Comparison of ENCODE assay signal across 12 mouse cellular contexts in genomic region chr8:121092141-121092540, GRCm38 (mm10). TPM values are rescaled to one million over a fixed set of nuclear protein-coding genes. Genes with fewer than 3 reads are reported as not detected.
DNase-seq lines count a peak whose midpoint lies in the region; ATAC-seq and TF ChIP-seq lines count a peak whose summit lies in the region.
"Had no signal": no experiment of that assay in that cellular context is flagged by ENCODE, and none has a peak within 500 bp of the region (broad histone marks: within the 10 kb centered on the region; RNA-seq: fewer than 3 reads in every experiment).

No protein-coding gene starts in this region.

- peak; percentile 5 for DNase-seq in hindbrain, embryonic 10.5 days (ENCODE audit: low spot score)
- no peak for DNase-seq in hindbrain, postnatal 0 days (ENCODE audit: low spot score)
- DNase-seq in neural tube, embryonic 10.5 days (ENCODE audit: extremely low spot score, low spot score) = no peak
- no peak for DNase-seq in thymus, postnatal 25 days
- no peak for DNase-seq in frontal cortex, postnatal 14 days (ENCODE audit: low spot score in 2 of 2)

- 36% methylated on average over 6 of the region's 6 CpGs for whole genome bisulfite sequencing in hindbrain, embryonic 10.5 days
- WGBS in hindbrain, postnatal 0 days = 30% methylated on average over 6 of the region's 6 CpGs
- 32% methylated on average over 6 of the region's 6 CpGs for WGBS in neural tube, embryonic 12.5 days
- 20% methylated on average over 6 of the region's 6 CpGs for WGBS in lung, embryonic 15.5 days

- peaks cover 83% of the 10 kb centered on the region for H3K27me3 ChIP-seq in hindbrain, embryonic 10.5 days (ENCODE audit: insufficient read depth, poor library complexity, severe bottlenecking)
- peaks cover 49% of the 10 kb centered on the region for H3K27me3 ChIP-seq in hindbrain, postnatal 0 days (ENCODE audit: insufficient read depth, low read length)
- peaks cover 64% of the 10 kb centered on the region for H3K27me3 ChIP-seq in neural tube, embryonic 12.5 days (replicated peaks)
- H3K27me3 ChIP-seq in lung, embryonic 15.5 days = peaks cover 62% of the 10 kb centered on the region
- H3K27me3 ChIP-seq: Patski had no signal

- peaks cover 8% of the 10 kb centered on the region for H3K36me3 ChIP-seq in hindbrain, embryonic 10.5 days
- H3K36me3 ChIP-seq in hindbrain, postnatal 0 days (ENCODE audit: insufficient read depth, low read length) = peaks cover under 1% of the 10 kb centered on the region; the same call in 1 of the 2 replicates
- peaks cover 4% of the 10 kb centered on the region; the same call in 1 of the 2 replicates for H3K36me3 ChIP-seq in neural tube, embryonic 12.5 days
- peaks cover 2% of the 10 kb centered on the region for H3K36me3 ChIP-seq in lung, embryonic 15.5 days

- H3K9ac ChIP-seq in hindbrain, postnatal 0 days (replicated peaks; ENCODE audit: low read length) = no peak overlapping the region
- H3K9ac ChIP-seq in neural tube, embryonic 12.5 days = no peak overlapping the region
- no peak overlapping the region for H3K9ac ChIP-seq in lung, embryonic 15.5 days
- H3K9ac ChIP-seq: neural tube, embryonic 13.5 days had no signal

- ATAC-seq in hindbrain, postnatal 0 days = no peak
- peak; percentile 13; the same call in 1 of the 2 replicates for ATAC-seq in neural tube, embryonic 12.5 days (ENCODE audit: low FRiP score, low read depth)
- ATAC-seq in lung, embryonic 15.5 days (ENCODE audit: borderline replicate concordance, extremely low read depth, low FRiP score, low TSS enrichment) = peak; percentile 46; the same call in 1 of the 2 replicates

- no peak for TF ChIP-seq CTCF in hindbrain, postnatal 0 days (IDR thresholded peaks at IDR 0.05; ENCODE audit: low read depth)

- H3K4me2 ChIP-seq in hindbrain, postnatal 0 days (ENCODE audit: low read depth, low read length) = no peak overlapping the region
- no peak overlapping the region for H3K4me2 ChIP-seq in neural tube, embryonic 12.5 days (replicated peaks)
- no peak overlapping the region for H3K4me2 ChIP-seq in lung, embryonic 15.5 days
- H3K4me2 ChIP-seq: neural tube, embryonic 13.5 days had no signal

- peaks cover 26% of the 10 kb centered on the region for H3K4me1 ChIP-seq in hindbrain, embryonic 10.5 days (replicated peaks)
- H3K4me1 ChIP-seq in hindbrain, postnatal 0 days (ENCODE audit: insufficient read depth, low read length) = no peaks in the 10 kb centered on the region
- no peaks in the 10 kb centered on the region for H3K4me1 ChIP-seq in neural tube, embryonic 12.5 days
- H3K4me1 ChIP-seq in lung, embryonic 15.5 days = peaks cover 40% of the 10 kb centered on the region
- H3K4me1 ChIP-seq: neural tube, embryonic 13.5 days had no signal

- no peak overlapping the region for H3K27ac ChIP-seq in hindbrain, embryonic 10.5 days
- no peak overlapping the region for H3K27ac ChIP-seq in hindbrain, postnatal 0 days
- no peak overlapping the region for H3K27ac ChIP-seq in neural tube, embryonic 12.5 days
- peak overlapping the region; percentile 69 for H3K27ac ChIP-seq in lung, embryonic 15.5 days
- H3K27ac ChIP-seq: neural tube, embryonic 13.5 days had no signal

- no peaks in the 10 kb centered on the region for H3K9me3 ChIP-seq in hindbrain, embryonic 10.5 days
- H3K9me3 ChIP-seq in hindbrain, postnatal 0 days (ENCODE audit: low read length) = no peaks in the 10 kb centered on the region
- no peaks in the 10 kb centered on the region for H3K9me3 ChIP-seq in neural tube, embryonic 12.5 days
- H3K9me3 ChIP-seq in lung, embryonic 15.5 days = no peaks in the 10 kb centered on the region
- H3K9me3 ChIP-seq: neural tube, embryonic 13.5 days had no signal

- H3K4me3 ChIP-seq in hindbrain, embryonic 10.5 days = no peak overlapping the region
- no peak overlapping the region for H3K4me3 ChIP-seq in hindbrain, postnatal 0 days (ENCODE audit: low read length)
- H3K4me3 ChIP-seq in neural tube, embryonic 12.5 days = no peak overlapping the region
- no peak overlapping the region for H3K4me3 ChIP-seq in lung, embryonic 15.5 days
- H3K4me3 ChIP-seq: erythroblast, embryonic 14.5 days; neural tube, embryonic 13.5 days had no signal

RNA-seq across cellular contexts. Expression of gene Foxf1, which starts 8.0 kb away (rescaled TPM):
- polyA plus RNA-seq in hindbrain, embryonic 10.5 days (2016; fragmentation: Nextera tagmentation; extraction: Ambion mirVana) = 3.9 and 4.9 TPM in 2 replicates
- 1.8 and 1.9 TPM in 2 replicates for total RNA-seq in hindbrain, postnatal 0 days (2014; rRNA removed)
- polyA plus RNA-seq in hindbrain, postnatal 0 days (2015; fragmentation: Nextera tagmentation; extraction: Ambion mirVana) = 1.2 and 1.4 TPM in 2 replicates
- polyA plus RNA-seq in neural tube, embryonic 12.5 days (2016; fragmentation: Nextera tagmentation; extraction: Ambion mirVana) = 4.2 and 5.5 TPM in 2 replicates
- polyA plus RNA-seq in lung, embryonic 15.5 days (2015; fragmentation: Nextera tagmentation; extraction: Ambion mirVana) = 151 and 157 TPM in 2 replicates
- total RNA-seq: gastrocnemius, postnatal 25 days; hematopoietic stem cell, adult 5-6 weeks had no signal
- polyA plus RNA-seq: erythroblast, embryonic 14.5 days had no signal

RNA-seq across cellular contexts. Expression of gene Mthfsd, which starts 16.1 kb away (rescaled TPM):
- 60.5 and 68.2 TPM in 2 replicates for polyA plus RNA-seq in hindbrain, embryonic 10.5 days (2016; fragmentation: Nextera tagmentation; extraction: Ambion mirVana)
- total RNA-seq in hindbrain, postnatal 0 days (2014; rRNA removed) = 39.9 and 45.6 TPM in 2 replicates
- polyA plus RNA-seq in hindbrain, postnatal 0 days (2015; fragmentation: Nextera tagmentation; extraction: Ambion mirVana) = 44.4 and 47.0 TPM in 2 replicates
- polyA plus RNA-seq in neural tube, embryonic 12.5 days (2016; fragmentation: Nextera tagmentation; extraction: Ambion mirVana) = 67.3 and 70.0 TPM in 2 replicates
- polyA plus RNA-seq in lung, embryonic 15.5 days (2015; fragmentation: Nextera tagmentation; extraction: Ambion mirVana) = 60.2 and 60.8 TPM in 2 replicates

RNA-seq across cellular contexts. Expression of gene Foxc2, which starts 23.8 kb away (rescaled TPM):
- polyA plus RNA-seq in hindbrain, embryonic 10.5 days (2016; fragmentation: Nextera tagmentation; extraction: Ambion mirVana) = 7.0 and 13.7 TPM in 2 replicates
- total RNA-seq in hindbrain, postnatal 0 days (2014; rRNA removed) = 3.7 and 10.6 TPM in 2 replicates
- 2.8 and 3.6 TPM in 2 replicates for polyA plus RNA-seq in hindbrain, postnatal 0 days (2015; fragmentation: Nextera tagmentation; extraction: Ambion mirVana)
- polyA plus RNA-seq in neural tube, embryonic 12.5 days (2016; fragmentation: Nextera tagmentation; extraction: Ambion mirVana) = 17.0 and 20.9 TPM in 2 replicates
- 2.1 and 2.3 TPM in 2 replicates for polyA plus RNA-seq in lung, embryonic 15.5 days (2015; fragmentation: Nextera tagmentation; extraction: Ambion mirVana)
- total RNA-seq: hematopoietic stem cell, adult 5-6 weeks had no signal
- polyA plus RNA-seq: erythroblast, embryonic 14.5 days had no signal

RNA-seq across cellular contexts. Expression of gene Foxl1, which starts 35.6 kb away (rescaled TPM):
- 1.6 and 3.5 TPM in 2 replicates for polyA plus RNA-seq in hindbrain, embryonic 10.5 days (2016; fragmentation: Nextera tagmentation; extraction: Ambion mirVana)
- total RNA-seq in hindbrain, postnatal 0 days (2014; rRNA removed) = 0.40 and 0.58 TPM in 2 replicates
- polyA plus RNA-seq in hindbrain, postnatal 0 days (2015; fragmentation: Nextera tagmentation; extraction: Ambion mirVana) = 0.21 TPM in 1 of 2 replicates, not detected in the other
- polyA plus RNA-seq in neural tube, embryonic 12.5 days (2016; fragmentation: Nextera tagmentation; extraction: Ambion mirVana) = 1.1 and 1.6 TPM in 2 replicates
- polyA plus RNA-seq in lung, embryonic 15.5 days (2015; fragmentation: Nextera tagmentation; extraction: Ambion mirVana) = 6.8 and 8.5 TPM in 2 replicates
- total RNA-seq: gastrocnemius, postnatal 25 days; hematopoietic stem cell, adult 5-6 weeks had no signal
- polyA plus RNA-seq: erythroblast, embryonic 14.5 days had no signal

Comparison
In these comparisons a context has a peak if more than half of its experiments do, and no peak if none do; other contexts are left out.
1. RNA of gene Foxf1, which starts 8.0 kb away (polyA plus RNA-seq): 151 to 157 TPM in lung, embryonic 15.5 days; 3.9 to 4.9 TPM in hindbrain, embryonic 10.5 days, 4.2 to 5.5 TPM in neural tube, embryonic 12.5 days and 1.2 to 1.4 TPM in hindbrain, postnatal 0 days; every median in the first group is over 10 times any median in the second.